Mouse (Mus musculus): Measurements from ENCODE around the gene Ovol2.

DNA sequence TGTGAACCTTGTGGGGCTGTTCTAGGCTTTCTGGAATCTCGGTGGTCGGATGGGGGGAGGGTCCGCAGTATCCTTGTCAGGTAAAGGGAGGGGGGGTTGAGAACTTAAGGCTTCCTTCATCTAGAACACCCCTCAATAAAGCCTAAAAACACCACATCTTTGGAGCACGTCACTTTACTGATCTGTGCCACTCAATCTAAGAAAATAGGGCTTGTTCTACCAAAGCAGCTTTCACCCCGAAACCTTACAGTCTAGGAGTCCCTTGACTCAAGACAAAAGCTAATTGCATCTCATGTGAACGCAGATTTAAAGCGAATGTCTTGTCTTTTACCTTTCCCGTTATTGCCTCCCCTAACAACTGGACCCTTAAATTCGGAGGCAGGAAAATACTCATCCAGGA, 540 bp upstream of the Ovol2 start:
- no peak for TF ChIP-seq CTCF (IDR thresholded peaks at IDR 0.05)
- no peak for TF ChIP-seq POLR2A (IDR thresholded peaks at IDR 0.05; ENCODE audit: insufficient read depth, low read depth, low read length)
- no peak for TF ChIP-seq EP300 (IDR thresholded peaks at IDR 0.05; ENCODE audit: insufficient read depth, low read depth, low read length)

Measured in heart, adult 2 months (tissue).